Mouse (Mus musculus): Measurements from ENCODE around the gene Rhox4a.
"Not testable (repeated sequence)": the region's sequence is repeated elsewhere in the genome, so short reads cannot be mapped to it uniquely, and the experiment has no call there.

The Rhox4a gene

DNA sequence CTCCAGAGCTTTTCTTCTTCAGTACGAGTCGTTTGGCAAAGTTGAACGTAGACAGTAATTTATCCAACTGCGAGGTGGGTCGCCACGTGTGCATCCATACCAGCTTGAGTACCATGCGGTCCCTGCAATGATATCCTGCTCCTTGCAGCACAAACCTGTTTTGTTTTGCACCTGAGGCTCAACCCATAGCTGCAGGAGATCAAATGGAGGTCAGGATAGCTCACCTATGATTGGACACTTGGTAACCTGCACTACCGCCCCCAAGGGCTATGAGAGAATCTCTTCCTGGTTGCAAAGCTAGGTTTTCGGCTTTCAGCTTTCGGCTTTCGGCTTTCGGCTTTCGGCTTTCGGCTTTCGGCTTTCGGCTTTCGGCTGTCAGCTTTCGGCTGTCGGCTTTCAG is at the start of gene Rhox4a:
Gene Rhox4a, plus strand, starts transcription at position 301 of the 400 bp plus-strand sequence.
- not testable (repeated sequence) for DNase-seq (ENCODE audit: low read depth, low spot score)

GRCm38 (mm10) chrX:37222158-37222557 is 43.0 kb upstream of the Rhox4a start, which contains the start of gene Rhox1:
Gene Rhox1, minus strand, starts transcription at chrX:37222258.
- DNase-seq (ENCODE audit: low read depth, low spot score) = not testable (repeated sequence)

- DNase-seq (ENCODE audit: low read depth, low spot score) = not testable (repeated sequence)
These were observed 20.5 kb upstream of the Rhox4a start, which contains the start of gene Rhox2a for GRCm38 (mm10) chrX:37244676-37245075. Gene Rhox2a, plus strand, starts transcription at chrX:37244976.

GRCm38 (mm10) chrX:37249619-37250018 is 15.5 kb upstream of the Rhox4a start, which contains the start of gene Rhox3a:
Gene Rhox3a, plus strand, starts transcription at chrX:37249919.
- not testable (repeated sequence) for DNase-seq (ENCODE audit: low read depth, low spot score)

All from WW6 (cell line).